Mouse (Mus musculus): ENCODE measurements around the gene Ctla4.

GRCm38 (mm10) chr1:60884611-60885010, 2.2 kb upstream of the Ctla4 start:
- TF ChIP-seq CTCF (IDR thresholded peaks at IDR 0.05 in 2 of 3, conservative IDR thresholded peaks at IDR 0.05 in 1 of 3; ENCODE audit: control insufficient read depth in 1 of 3, insufficient read depth in 1 of 3, low read depth in 2 of 3, low read length in 3 of 3, poor library complexity in 1 of 3, severe bottlenecking in 1 of 3) = no peak
- no peak for TF ChIP-seq MEF2A (IDR thresholded peaks at IDR 0.05; ENCODE audit: extremely low read depth, insufficient replicate concordance, low read depth, low read length, poor library complexity, severe bottlenecking)
- TF ChIP-seq MAX (IDR thresholded peaks at IDR 0.05; ENCODE audit: low read length) = no peak
- no peak for TF ChIP-seq POLR2A (IDR thresholded peaks at IDR 0.05; ENCODE audit: control insufficient read depth in 1 of 2, insufficient read depth in 1 of 2, low read depth in 1 of 2, low read length in 2 of 2, poor library complexity in 1 of 2)
- no peak for TF ChIP-seq MYC (IDR thresholded peaks at IDR 0.05; ENCODE audit: low read depth, low read length)
- no peak for TF ChIP-seq ZNF384 (IDR thresholded peaks at IDR 0.05; ENCODE audit: low read depth, low read length)
